Mouse (Mus musculus): Measurements from ENCODE around the gene Atl3. TPM values are rescaled to one million over a fixed set of nuclear protein-coding genes. Genes with fewer than 3 reads are reported as not detected.

Gene Atl3
- polyA plus RNA-seq, 1 experiment from 2014 or later = 7.7 TPM

- Histone ChIP-seq H3K9ac (no peak overlapping the region), H3K27ac (replicated peaks) (no peak overlapping the region), H3K9me3 (no peaks in the 10 kb centered on the region), H3K4me3 (no peak overlapping the region), H3K27me3 (replicated peaks) (no peaks in the 10 kb centered on the region), H3K4me2 (no peak overlapping the region), H3K4me1 (peaks cover 21% of the 10 kb centered on the region), H3K36me3 (no peaks in the 10 kb centered on the region)
- 88% methylated on average over 1 of the region's 1 CpGs for WGBS
- no peak for ATAC-seq (ENCODE audit: extremely low read depth, insufficient number of reproducible peaks, low FRiP score, low TSS enrichment)
Measured at GRCm38 (mm10) chr19:7500701-7501100, 6.9 kb downstream of the Atl3 start.

GRCm38 (mm10) chr19:7502432-7502831 is 8.6 kb downstream of the Atl3 start:
- no peaks in the 10 kb centered on the region for H3K27me3 ChIP-seq (replicated peaks)
- no peak overlapping the region for H3K27ac ChIP-seq (replicated peaks)
- no peaks in the 10 kb centered on the region for H3K36me3 ChIP-seq
- ATAC-seq (ENCODE audit: extremely low read depth, insufficient number of reproducible peaks, low FRiP score, low TSS enrichment) = no peak
- H3K9me3 ChIP-seq = no peaks in the 10 kb centered on the region
- 79% methylated on average over 2 of the region's 2 CpGs for WGBS
- H3K4me2 ChIP-seq = no peak overlapping the region
- H3K9ac ChIP-seq = no peak overlapping the region
- H3K4me1 ChIP-seq = peaks cover 19% of the 10 kb centered on the region
- H3K4me3 ChIP-seq = no peak overlapping the region

- Histone ChIP-seq H3K9ac (no peak overlapping the region), H3K9me3 (no peaks in the 10 kb centered on the region), H3K27ac (replicated peaks) (no peak overlapping the region), H3K4me3 (no peak overlapping the region), H3K27me3 (replicated peaks) (no peaks in the 10 kb centered on the region), H3K4me2 (no peak overlapping the region), H3K4me1 (peaks cover 22% of the 10 kb centered on the region), H3K36me3 (peaks cover 22% of the 10 kb centered on the region)
- no peak for ATAC-seq (ENCODE audit: extremely low read depth, insufficient number of reproducible peaks, low FRiP score, low TSS enrichment)
- WGBS = 87% methylated on average over 1 of the region's 1 CpGs
Measured at GRCm38 (mm10) chr19:7506321-7506720, 12.5 kb downstream of the Atl3 start.

- Histone ChIP-seq H3K27me3 (replicated peaks) (no peaks in the 10 kb centered on the region), H3K36me3 (peaks cover 39% of the 10 kb centered on the region), H3K9ac (no peak overlapping the region), H3K4me2 (no peak overlapping the region), H3K27ac (replicated peaks) (no peak overlapping the region), H3K9me3 (no peaks in the 10 kb centered on the region), H3K4me1 (peaks cover 16% of the 10 kb centered on the region), H3K4me3 (no peak overlapping the region)
- no peak for ATAC-seq (ENCODE audit: extremely low read depth, insufficient number of reproducible peaks, low FRiP score, low TSS enrichment)
- 66% methylated on average over 4 of the region's 4 CpGs for WGBS
Measured at GRCm38 (mm10) chr19:7508026-7508425, 14.2 kb downstream of the Atl3 start.

GRCm38 (mm10) chr19:7516437-7516836 is 22.6 kb downstream of the Atl3 start:
- Histone ChIP-seq H3K27me3 (replicated peaks) (no peaks in the 10 kb centered on the region), H3K27ac (replicated peaks) (no peak overlapping the region), H3K9ac (no peak overlapping the region), H3K4me1 (peaks cover 15% of the 10 kb centered on the region), H3K4me2 (no peak overlapping the region), H3K9me3 (no peaks in the 10 kb centered on the region), H3K36me3 (peaks cover 71% of the 10 kb centered on the region), H3K4me3 (no peak overlapping the region)
- 86% methylated on average over 1 of the region's 1 CpGs for WGBS
- no peak for ATAC-seq (ENCODE audit: extremely low read depth, insufficient number of reproducible peaks, low FRiP score, low TSS enrichment)

GRCm38 (mm10) chr19:7521619-7522018 is 27.8 kb downstream of the Atl3 start:
- H3K27me3 ChIP-seq (replicated peaks) = no peaks in the 10 kb centered on the region
- no peak for ATAC-seq (ENCODE audit: extremely low read depth, insufficient number of reproducible peaks, low FRiP score, low TSS enrichment)
- H3K27ac ChIP-seq (replicated peaks) = no peak overlapping the region
- H3K4me3 ChIP-seq = no peak overlapping the region
- no peak overlapping the region for H3K9ac ChIP-seq
- H3K4me2 ChIP-seq = no peak overlapping the region
- peaks cover 5% of the 10 kb centered on the region; the same call in 1 of the 2 replicates for H3K9me3 ChIP-seq
- peaks cover 81% of the 10 kb centered on the region for H3K36me3 ChIP-seq
- H3K4me1 ChIP-seq = peaks cover 12% of the 10 kb centered on the region
- WGBS = 88% methylated on average over 3 of the region's 3 CpGs

- no peak for ATAC-seq (ENCODE audit: extremely low read depth, insufficient number of reproducible peaks, low FRiP score, low TSS enrichment)
- peaks cover 77% of the 10 kb centered on the region for H3K36me3 ChIP-seq
- H3K9me3 ChIP-seq = peaks cover 5% of the 10 kb centered on the region; the same call in 1 of the 2 replicates
- H3K27ac ChIP-seq (replicated peaks) = no peak overlapping the region
- peaks cover 12% of the 10 kb centered on the region for H3K4me1 ChIP-seq
- no peaks in the 10 kb centered on the region for H3K27me3 ChIP-seq (replicated peaks)
- 97% methylated on average over 2 of the region's 2 CpGs for WGBS
- no peak overlapping the region for H3K4me2 ChIP-seq
- H3K9ac ChIP-seq = no peak overlapping the region
- no peak overlapping the region for H3K4me3 ChIP-seq
Measured at GRCm38 (mm10) chr19:7522856-7523255, 29.0 kb downstream of the Atl3 start.

- H3K27me3 ChIP-seq (replicated peaks) = no peaks in the 10 kb centered on the region
- 92% methylated on average over 1 of the region's 1 CpGs for WGBS
- H3K4me1 ChIP-seq = peaks cover 12% of the 10 kb centered on the region
- H3K9ac ChIP-seq = no peak overlapping the region
- no peak overlapping the region for H3K4me2 ChIP-seq
- H3K9me3 ChIP-seq = peaks cover 5% of the 10 kb centered on the region; the same call in 1 of the 2 replicates
- no peak overlapping the region for H3K27ac ChIP-seq (replicated peaks)
- H3K36me3 ChIP-seq = peaks cover 79% of the 10 kb centered on the region
- no peak for ATAC-seq (ENCODE audit: extremely low read depth, insufficient number of reproducible peaks, low FRiP score, low TSS enrichment)
- H3K4me3 ChIP-seq = no peak overlapping the region
Measured at GRCm38 (mm10) chr19:7523292-7523691, 29.5 kb downstream of the Atl3 start.

- no peak overlapping the region for H3K9ac ChIP-seq
- peaks cover 5% of the 10 kb centered on the region; the same call in 1 of the 2 replicates for H3K9me3 ChIP-seq
- H3K27ac ChIP-seq (replicated peaks) = no peak overlapping the region
- H3K36me3 ChIP-seq = peaks cover 76% of the 10 kb centered on the region
- H3K4me3 ChIP-seq = no peak overlapping the region
- H3K4me1 ChIP-seq = peaks cover 8% of the 10 kb centered on the region
- ATAC-seq (ENCODE audit: extremely low read depth, insufficient number of reproducible peaks, low FRiP score, low TSS enrichment) = no peak
- no peaks in the 10 kb centered on the region for H3K27me3 ChIP-seq (replicated peaks)
- no peak overlapping the region for H3K4me2 ChIP-seq
Measured at GRCm38 (mm10) chr19:7523781-7524180, 29.9 kb downstream of the Atl3 start.

- 83% methylated on average over 3 of the region's 3 CpGs for WGBS
- no peak for ATAC-seq (ENCODE audit: extremely low read depth, insufficient number of reproducible peaks, low FRiP score, low TSS enrichment)
- Histone ChIP-seq H3K9ac (no peak overlapping the region), H3K9me3 (peaks cover 5% of the 10 kb centered on the region; the same call in 1 of the 2 replicates), H3K4me2 (no peak overlapping the region), H3K27me3 (replicated peaks) (no peaks in the 10 kb centered on the region), H3K36me3 (peaks cover 75% of the 10 kb centered on the region), H3K4me1 (no peaks in the 10 kb centered on the region), H3K4me3 (no peak overlapping the region), H3K27ac (replicated peaks) (no peak overlapping the region)
Measured at GRCm38 (mm10) chr19:7524879-7525278, 31.0 kb downstream of the Atl3 start.

- Histone ChIP-seq H3K9me3 (no peaks in the 10 kb centered on the region), H3K36me3 (peaks cover 79% of the 10 kb centered on the region), H3K4me3 (no peak overlapping the region), H3K27ac (replicated peaks) (no peak overlapping the region), H3K9ac (no peak overlapping the region), H3K4me1 (no peaks in the 10 kb centered on the region), H3K4me2 (no peak overlapping the region), H3K27me3 (replicated peaks) (no peaks in the 10 kb centered on the region)
- ATAC-seq (ENCODE audit: extremely low read depth, insufficient number of reproducible peaks, low FRiP score, low TSS enrichment) = no peak
- 37% methylated on average over 7 of the region's 7 CpGs for WGBS
Measured at GRCm38 (mm10) chr19:7528639-7529428, 35.0 kb downstream of the Atl3 start.

GRCm38 (mm10) chr19:7531906-7532305 is 38.1 kb downstream of the Atl3 start:
- no peaks in the 10 kb centered on the region for H3K9me3 ChIP-seq
- no peak overlapping the region for H3K9ac ChIP-seq
- peaks cover 76% of the 10 kb centered on the region for H3K36me3 ChIP-seq
- H3K27ac ChIP-seq (replicated peaks) = no peak overlapping the region
- no peak overlapping the region for H3K4me3 ChIP-seq
- 92% methylated on average over 5 of the region's 5 CpGs for WGBS
- no peak for ATAC-seq (ENCODE audit: extremely low read depth, insufficient number of reproducible peaks, low FRiP score, low TSS enrichment)
- H3K4me1 ChIP-seq = no peaks in the 10 kb centered on the region
- H3K4me2 ChIP-seq = no peak overlapping the region
- H3K27me3 ChIP-seq (replicated peaks) = no peaks in the 10 kb centered on the region

All from heart, embryonic 13.5 days (tissue).